Mouse (Mus musculus) limb, embryonic 12.5 days (tissue): ENCODE results near the gene Dnajc11. TPM values are rescaled to one million over a fixed set of nuclear protein-coding genes. Genes with fewer than 3 reads are reported as not detected.

Source experiments
- ATAC-seq: fragments of 200-750 bp; cut with Nextera tagmentation; 2 replicates; pipeline ENCODE4 v1.8.0; 2017; ENCODE audit warnings: low read depth, moderate TSS enrichment; ENCODE audit not compliant: insufficient number of reproducible peaks, insufficient read depth, low FRiP score, low TSS enrichment
- H3K27ac ChIP-seq: fragments of 300-500 bp; sonication (generic); 2 replicates; pipeline ENCODE4 v1.5.1; 2016; ENCODE audit warnings: mild to moderate bottlenecking, moderate library complexity
- H3K27me3 ChIP-seq: fragments of 300-500 bp; sonication (generic); 2 replicates; pipeline ENCODE4 v1.6.1; 2016; ENCODE audit warnings: mild to moderate bottlenecking, moderate library complexity
- H3K36me3 ChIP-seq: fragments of 300-500 bp; sonication (generic); 2 replicates; pipeline ENCODE4 v1.6.1; 2016; ENCODE audit warnings: mild to moderate bottlenecking, moderate library complexity
- H3K4me1 ChIP-seq: fragments of 300-500 bp; sonication (generic); replicated peaks from 2 replicates; pipeline ENCODE4 v1.6.1; 2016
- H3K4me2 ChIP-seq: fragments of 300-500 bp; sonication (generic); 2 replicates; pipeline ENCODE4 v1.6.1; 2016; ENCODE audit warnings: mild to moderate bottlenecking, moderate library complexity
- H3K4me3 ChIP-seq: fragments of 300-500 bp; sonication (generic); replicated peaks from 2 replicates; pipeline ENCODE4 v1.5.1; 2016; ENCODE audit warnings: mild to moderate bottlenecking
- H3K9ac ChIP-seq: fragments of 300-500 bp; sonication (generic); replicated peaks from 2 replicates; pipeline ENCODE4 v1.6.1; 2016; ENCODE audit warnings: mild to moderate bottlenecking, moderate library complexity
- H3K9me3 ChIP-seq: fragments of 300-500 bp; sonication (generic); 2 replicates; pipeline ENCODE4 v1.6.1; 2016; ENCODE audit warnings: mild to moderate bottlenecking, moderate library complexity
- WGBS: fragments of 180-500 bp; shearing (Covaris S2); methylation state at CpG from one replicate; pipeline ENCODE4 v1.1.7; 2016; 5-methylcytosine and 5-hydroxymethylcytosine counted together
- polyA plus RNA-seq: library from polyadenylated mRNA; unstranded; fragments of >200 nt; fragmentation: Nextera tagmentation; extraction: Ambion mirVana; gene quantifications from 2 replicates; pipeline ENCODE4 v1.2.1, GENCODE M21; 2016

The Dnajc11 gene
- 86.9 and 93.3 TPM in 2 replicates for polyA plus RNA-seq

GRCm38 (mm10) chr4:151933505-151934214 is at the start of gene Dnajc11:
TSS of gene Dnajc11 (plus strand) at chr4:151933691.
- H3K4me2 ChIP-seq, result peak within 1 kb of the TSS; percentile 85
- no peaks in the 10 kb centered on the region for H3K27me3 ChIP-seq
- peak within 1 kb of the TSS; percentile 96 for H3K9ac ChIP-seq
- H3K4me3 ChIP-seq, result peak within 1 kb of the TSS; percentile 100
- H3K9me3 ChIP-seq, result no peaks in the 10 kb centered on the region
- peak; percentile 74 for ATAC-seq
- under 1% methylated on average over 82 of the region's 83 CpGs for WGBS
- H3K27ac ChIP-seq, result peak within 1 kb of the TSS; percentile 41; the same call in 1 of the 2 replicates
- H3K36me3 ChIP-seq, result peaks cover 4% of the 10 kb centered on the region; the same call in 1 of the 2 replicates
- peaks cover 21% of the 10 kb centered on the region for H3K4me1 ChIP-seq

- 76% methylated on average over 6 of the region's 6 CpGs for WGBS
- Histone ChIP-seq H3K4me2 (no peak overlapping the region), H3K27ac (no peak overlapping the region), H3K9me3 (no peaks in the 10 kb centered on the region), H3K27me3 (no peaks in the 10 kb centered on the region), H3K4me1 (no peaks in the 10 kb centered on the region), H3K36me3 (no peaks in the 10 kb centered on the region), H3K4me3 (no peak overlapping the region), H3K9ac (no peak overlapping the region)
- ATAC-seq, result no peak
Observed at GRCm38 (mm10) chr4:151893241-151893640, 40.2 kb upstream of the Dnajc11 start.

- Histone ChIP-seq H3K9me3 (no peaks in the 10 kb centered on the region), H3K4me1 (no peaks in the 10 kb centered on the region), H3K27me3 (no peaks in the 10 kb centered on the region), H3K4me2 (no peak overlapping the region), H3K4me3 (no peak overlapping the region), H3K9ac (no peak overlapping the region), H3K27ac (no peak overlapping the region), H3K36me3 (no peaks in the 10 kb centered on the region)
- WGBS, result 88% methylated on average over 12 of the region's 12 CpGs
- ATAC-seq, result no peak
Observed at GRCm38 (mm10) chr4:151894926-151895325, 38.6 kb upstream of the Dnajc11 start.

GRCm38 (mm10) chr4:151895624-151896023 is 37.9 kb upstream of the Dnajc11 start:
- no peaks in the 10 kb centered on the region for H3K9me3 ChIP-seq
- ATAC-seq, result no peak
- no peak overlapping the region for H3K27ac ChIP-seq
- no peak overlapping the region for H3K4me2 ChIP-seq
- WGBS, result 84% methylated on average over 7 of the region's 7 CpGs
- no peaks in the 10 kb centered on the region for H3K36me3 ChIP-seq
- H3K27me3 ChIP-seq, result no peaks in the 10 kb centered on the region
- no peaks in the 10 kb centered on the region for H3K4me1 ChIP-seq
- H3K9ac ChIP-seq, result no peak overlapping the region
- no peak overlapping the region for H3K4me3 ChIP-seq

GRCm38 (mm10) chr4:151897069-151897617 is 36.3 kb upstream of the Dnajc11 start:
- WGBS, result 69% methylated on average over 9 of the region's 9 CpGs

GRCm38 (mm10) chr4:151898600-151899245 is 34.8 kb upstream of the Dnajc11 start:
- H3K36me3 ChIP-seq, result no peaks in the 10 kb centered on the region
- no peak overlapping the region for H3K4me3 ChIP-seq
- H3K27ac ChIP-seq, result no peak overlapping the region
- WGBS, result 57% methylated on average over 13 of the region's 13 CpGs
- H3K27me3 ChIP-seq, result 0 out of 2 replicates have a peak, but pooled peaks cover 6% of the 10 kb centered on the region
- no peak overlapping the region for H3K9ac ChIP-seq
- no peak overlapping the region for H3K4me2 ChIP-seq
- H3K4me1 ChIP-seq, result no peaks in the 10 kb centered on the region
- H3K9me3 ChIP-seq, result no peaks in the 10 kb centered on the region
- no peak for ATAC-seq

More at GRCm38 (mm10) chr4:151897069-151897617, 36.3 kb upstream of the Dnajc11 start:
- Histone ChIP-seq H3K36me3 (no peaks in the 10 kb centered on the region), H3K9me3 (no peaks in the 10 kb centered on the region), H3K4me2 (no peak overlapping the region), H3K27ac (no peak overlapping the region), H3K9ac (no peak overlapping the region), H3K4me1 (no peaks in the 10 kb centered on the region), H3K4me3 (no peak overlapping the region), H3K27me3 (no peaks in the 10 kb centered on the region)
- no peak for ATAC-seq

GRCm38 (mm10) chr4:151899707-151900384 is 33.6 kb upstream of the Dnajc11 start:
- H3K9me3 ChIP-seq, result no peaks in the 10 kb centered on the region
- no peak overlapping the region for H3K27ac ChIP-seq
- 0 out of 2 replicates have a peak, but pooled peaks cover 6% of the 10 kb centered on the region for H3K27me3 ChIP-seq
- H3K36me3 ChIP-seq, result no peaks in the 10 kb centered on the region
- H3K4me3 ChIP-seq, result no peak overlapping the region
- ATAC-seq, result no peak
- no peak overlapping the region for H3K9ac ChIP-seq
- no peak overlapping the region for H3K4me2 ChIP-seq
- no peaks in the 10 kb centered on the region for H3K4me1 ChIP-seq
- WGBS, result 71% methylated on average over 11 of the region's 11 CpGs

- 83% methylated on average over 6 of the region's 6 CpGs for WGBS
- Histone ChIP-seq H3K4me1 (no peaks in the 10 kb centered on the region), H3K27me3 (peaks cover 6% of the 10 kb centered on the region; the same call in 1 of the 2 replicates), H3K4me2 (no peak overlapping the region), H3K9ac (no peak overlapping the region), H3K36me3 (no peaks in the 10 kb centered on the region), H3K27ac (no peak overlapping the region), H3K9me3 (no peaks in the 10 kb centered on the region), H3K4me3 (no peak overlapping the region)
- no peak for ATAC-seq
Observed at GRCm38 (mm10) chr4:151900735-151901134, 32.8 kb upstream of the Dnajc11 start.

GRCm38 (mm10) chr4:151901422-151901821 is 32.1 kb upstream of the Dnajc11 start:
- Histone ChIP-seq H3K4me2 (no peak overlapping the region), H3K27ac (no peak overlapping the region), H3K9me3 (no peaks in the 10 kb centered on the region), H3K27me3 (peaks cover 6% of the 10 kb centered on the region; the same call in 1 of the 2 replicates), H3K36me3 (no peaks in the 10 kb centered on the region), H3K4me1 (no peaks in the 10 kb centered on the region), H3K4me3 (no peak overlapping the region), H3K9ac (no peak overlapping the region)
- WGBS, result 65% methylated on average over 11 of the region's 11 CpGs
- ATAC-seq, result no peak

GRCm38 (mm10) chr4:151902046-151902688 is 31.3 kb upstream of the Dnajc11 start:
- Histone ChIP-seq H3K9ac (no peak overlapping the region), H3K4me3 (no peak overlapping the region), H3K4me2 (no peak overlapping the region), H3K27me3 (peaks cover 11% of the 10 kb centered on the region), H3K9me3 (no peaks in the 10 kb centered on the region), H3K27ac (no peak overlapping the region), H3K4me1 (no peaks in the 10 kb centered on the region), H3K36me3 (no peaks in the 10 kb centered on the region)
- 81% methylated on average over 17 of the region's 17 CpGs for WGBS
- no peak for ATAC-seq
